Mouse (Mus musculus) right cerebral cortex, postnatal 14 days (tissue): ENCODE measurements around the gene Gm28043.

Source experiments
- DNase-seq: peaks from one replicate; pipeline ENCODE4 v3.0.0; 2022

The Gm28043 gene

DNA sequence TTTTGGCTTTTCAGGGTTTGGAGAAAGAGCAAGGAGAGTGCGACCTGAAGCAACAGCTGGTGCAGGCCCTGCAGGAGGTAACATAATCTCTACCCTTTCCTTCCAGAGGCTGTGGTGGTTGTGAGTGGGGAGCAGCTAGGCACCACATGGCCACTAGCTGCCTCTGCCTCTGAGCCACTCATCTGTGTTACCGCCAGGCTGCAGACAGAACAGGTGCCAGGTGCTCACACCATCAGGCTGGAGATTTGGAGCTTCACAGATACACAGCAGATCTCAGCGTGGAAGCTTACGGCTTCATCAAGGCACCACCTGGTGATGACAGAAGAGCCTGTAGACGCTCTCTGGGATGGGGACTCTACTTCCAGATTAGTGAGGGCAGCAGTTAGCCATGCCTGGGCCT, 14.3 kb downstream of the Gm28043 start:
- DNase-seq = no peak

DNA sequence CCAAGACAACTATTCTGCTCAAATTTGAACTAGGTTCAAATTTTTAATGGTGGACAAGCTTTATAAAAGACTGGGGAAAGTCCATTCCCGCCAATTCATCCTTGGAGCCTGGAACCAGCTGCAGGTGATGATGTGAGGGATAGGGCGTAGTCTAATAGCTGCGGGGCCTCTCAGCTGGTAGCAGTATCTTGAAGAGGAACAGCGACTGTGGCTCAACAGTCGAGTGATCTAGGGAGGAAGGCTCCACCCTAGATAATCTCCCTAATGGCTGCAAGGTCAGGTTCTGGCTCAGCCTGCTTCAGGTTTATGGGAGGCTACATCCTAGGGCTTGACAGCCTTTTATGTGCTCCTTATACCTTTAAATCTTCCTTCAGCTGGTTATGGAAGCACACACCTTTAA, 14.9 kb downstream of the Gm28043 start:
- DNase-seq = no peak

DNA sequence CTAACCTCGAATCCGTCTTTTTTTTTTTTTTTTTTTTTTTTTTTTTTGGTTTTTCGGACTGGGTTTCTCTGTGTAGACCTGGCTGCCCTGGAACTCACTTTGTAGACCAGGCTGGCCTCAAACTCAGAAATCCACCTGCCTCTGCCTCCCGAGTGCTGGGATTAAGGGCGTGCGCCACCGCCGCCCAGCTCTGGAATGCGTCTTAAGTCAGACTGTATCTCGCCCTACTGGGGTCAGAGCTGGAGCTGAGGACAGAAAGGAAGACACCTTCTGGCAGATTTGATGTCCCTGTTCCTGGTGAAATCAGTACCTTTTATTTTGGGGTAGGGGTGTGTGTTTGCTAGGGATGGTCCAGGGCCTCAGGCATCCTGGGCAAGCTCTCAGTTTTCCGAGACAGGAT, 17.6 kb downstream of the Gm28043 start:
- no peak for DNase-seq

DNA sequence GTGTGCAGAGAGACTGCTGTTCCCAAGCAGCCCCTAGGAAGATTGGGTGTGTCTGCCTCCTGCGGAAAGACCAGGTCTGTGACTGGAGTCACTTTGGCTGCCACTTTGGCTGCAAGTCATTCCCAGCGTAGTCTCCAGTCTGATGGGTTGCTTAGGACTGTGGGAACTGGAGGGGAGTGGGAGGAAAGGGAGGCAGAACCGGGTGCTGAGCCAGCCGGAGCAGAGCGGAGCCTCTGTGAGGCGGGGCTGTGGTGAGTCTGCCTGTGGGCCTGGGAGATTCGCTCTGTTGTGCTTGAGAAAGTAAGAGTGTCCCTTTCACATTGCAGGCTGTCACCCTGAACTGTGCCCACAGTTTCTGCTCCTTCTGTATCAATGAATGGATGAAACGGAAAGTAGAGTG, 20.8 kb downstream of the Gm28043 start:
- no peak for DNase-seq

DNA sequence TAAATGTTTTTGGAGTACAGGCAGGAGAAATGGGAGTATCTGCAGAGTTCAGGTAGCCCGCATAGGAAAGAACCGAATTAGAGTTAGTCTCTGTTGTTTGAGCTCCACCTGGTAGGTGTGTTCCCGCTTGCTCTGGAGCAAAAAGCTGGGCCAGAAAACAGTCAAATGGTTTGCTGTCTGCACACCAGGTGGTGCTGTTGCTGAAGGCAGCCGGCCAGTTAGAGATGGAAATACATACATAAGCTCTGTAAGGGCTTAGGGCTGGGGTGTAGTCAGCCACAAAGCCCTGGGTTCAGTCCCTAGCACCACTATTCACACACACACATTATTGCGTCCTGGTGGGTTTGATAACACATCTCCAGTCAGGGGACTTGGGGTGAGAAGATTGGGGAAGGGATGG, 21.4 kb downstream of the Gm28043 start:
- peak; percentile 54 for DNase-seq

DNA sequence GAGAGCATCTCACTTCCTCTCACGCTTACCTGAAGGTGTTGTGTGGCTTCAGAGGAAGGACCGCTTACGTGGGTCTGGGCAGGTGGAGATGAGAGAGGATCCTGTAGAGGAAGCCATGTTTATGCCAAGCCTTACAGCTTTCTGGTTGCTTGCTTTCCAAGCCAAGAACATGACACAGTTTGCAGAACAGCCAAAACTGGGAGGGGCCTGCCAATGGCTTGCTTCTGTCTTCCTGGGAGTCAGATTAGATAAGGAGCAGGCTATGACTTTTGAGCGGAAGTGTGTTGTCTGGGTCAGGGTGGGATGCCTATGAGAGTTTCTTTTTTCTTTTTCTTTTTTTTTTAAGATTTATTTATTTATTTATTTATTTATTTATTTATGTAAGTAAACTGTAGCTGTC, 22.7 kb downstream of the Gm28043 start:
- no peak for DNase-seq

DNA sequence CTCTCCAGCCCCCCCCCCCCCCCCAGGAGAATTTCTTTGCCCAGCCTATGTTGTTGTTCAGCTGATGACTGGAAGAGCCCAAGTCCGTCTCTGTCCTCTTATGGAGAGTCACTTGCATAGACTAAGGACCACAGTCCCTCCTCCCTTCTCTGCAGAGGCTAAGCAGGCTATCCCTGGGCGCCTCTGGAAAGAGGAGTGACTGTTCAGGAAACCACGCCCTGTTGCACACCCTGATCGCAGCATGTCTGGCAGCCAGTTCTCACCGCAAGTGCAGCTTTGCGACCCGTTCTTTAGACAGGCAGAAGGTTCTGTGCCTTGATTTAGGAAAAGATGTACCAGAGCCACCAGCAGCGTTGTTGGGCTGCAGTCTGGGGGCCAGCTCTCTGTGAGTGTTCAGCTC, 23.2 kb downstream of the Gm28043 start:
- no peak for DNase-seq

DNA sequence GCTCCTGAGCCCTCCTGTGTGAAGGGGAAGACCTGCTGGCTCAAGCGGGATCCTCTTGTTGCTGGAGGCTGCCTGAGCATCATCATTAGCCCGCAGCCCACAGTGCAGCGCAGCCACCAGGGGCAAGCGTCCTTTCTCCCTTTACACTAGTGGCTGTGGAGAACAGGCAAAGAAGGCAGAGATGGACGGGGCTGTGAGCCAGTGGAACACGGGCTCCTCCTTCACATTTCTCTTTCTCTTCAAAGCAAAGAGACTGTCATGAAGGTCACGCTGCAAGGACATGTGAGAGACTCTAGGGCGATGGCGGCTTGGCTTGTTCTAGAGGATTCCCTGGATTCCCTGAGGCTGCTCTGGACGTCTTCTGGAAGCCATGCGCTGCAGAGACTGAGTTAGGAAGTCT, 26.3 kb downstream of the Gm28043 start:
- DNase-seq = no peak

DNA sequence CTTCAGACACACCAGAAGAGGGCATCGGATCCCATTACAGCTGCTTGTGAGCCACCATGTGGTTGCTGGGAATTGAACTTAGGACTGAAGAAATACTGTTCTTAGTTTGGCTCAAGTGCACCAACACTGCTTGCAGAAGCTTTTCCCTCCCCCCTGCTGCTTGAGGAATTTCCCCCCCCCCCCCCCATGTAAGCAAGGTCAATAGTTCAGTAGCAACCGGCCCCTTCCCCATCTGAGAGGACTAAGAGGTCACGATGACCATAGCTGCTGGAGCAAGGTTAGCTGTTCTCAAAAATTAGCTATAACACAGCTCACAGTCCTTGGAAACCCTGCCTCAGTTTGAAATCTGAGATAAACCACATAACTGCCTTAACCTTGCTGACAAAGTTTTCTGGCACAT, 27.5 kb downstream of the Gm28043 start:
- no peak for DNase-seq

DNA sequence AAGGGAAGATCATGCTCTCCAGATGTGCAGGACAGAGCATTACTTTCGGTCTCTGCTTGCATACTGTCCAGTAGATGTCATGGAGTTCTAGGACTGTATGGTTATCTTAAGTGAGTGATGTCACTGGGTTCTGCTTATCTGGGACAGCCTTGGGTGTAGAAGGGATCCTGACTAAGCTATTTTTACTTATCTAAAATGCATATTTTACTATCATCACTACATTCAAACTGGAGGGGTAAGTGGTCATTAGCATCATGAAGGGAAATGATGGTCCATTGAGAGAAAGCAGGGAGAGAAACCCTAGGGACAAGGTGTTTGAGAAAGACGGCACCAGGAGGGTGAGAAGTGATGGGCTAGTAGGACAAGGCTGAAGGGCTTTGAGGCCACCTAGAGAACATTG, 43.6 kb downstream of the Gm28043 start:
- no peak for DNase-seq

DNA sequence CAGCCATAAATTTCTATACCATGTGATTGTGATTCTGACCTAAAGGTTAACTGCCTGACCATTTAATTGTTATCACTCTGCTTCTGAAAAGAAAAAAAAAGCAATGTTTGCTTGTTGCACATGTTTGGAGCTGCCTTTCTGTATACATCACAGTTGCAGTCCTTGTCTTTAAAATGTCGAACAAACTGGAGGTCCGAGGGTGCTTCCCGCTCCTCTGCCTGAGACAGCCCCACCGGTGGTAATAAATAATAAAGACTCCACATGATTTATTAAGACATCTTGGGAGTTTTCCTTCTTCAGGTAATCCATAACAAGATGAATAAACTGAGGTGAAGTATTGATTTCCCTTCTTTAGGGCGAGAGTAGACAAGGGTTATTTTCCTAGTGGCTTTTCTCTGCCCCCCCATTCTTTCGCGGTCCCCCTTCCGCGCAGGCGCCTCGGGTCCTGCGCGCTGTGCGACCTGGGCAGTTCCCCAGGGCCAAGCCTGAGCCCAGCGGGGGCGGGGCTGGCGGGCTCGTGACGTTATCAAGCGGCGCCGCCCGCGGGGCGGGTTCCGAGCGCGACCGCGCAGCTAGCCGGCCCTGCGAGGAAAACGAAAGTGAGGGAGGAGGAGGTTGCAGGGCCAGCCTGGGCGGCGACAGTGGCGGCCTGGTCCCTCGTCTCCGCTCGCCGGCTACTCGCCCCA, 45.5 kb downstream of the Gm28043 start, which contains the start of gene Cmtr1:
Gene Cmtr1 (plus strand): TSS at position 520 of the 686 bp plus-strand sequence.
- peak; percentile 94 for DNase-seq

DNA sequence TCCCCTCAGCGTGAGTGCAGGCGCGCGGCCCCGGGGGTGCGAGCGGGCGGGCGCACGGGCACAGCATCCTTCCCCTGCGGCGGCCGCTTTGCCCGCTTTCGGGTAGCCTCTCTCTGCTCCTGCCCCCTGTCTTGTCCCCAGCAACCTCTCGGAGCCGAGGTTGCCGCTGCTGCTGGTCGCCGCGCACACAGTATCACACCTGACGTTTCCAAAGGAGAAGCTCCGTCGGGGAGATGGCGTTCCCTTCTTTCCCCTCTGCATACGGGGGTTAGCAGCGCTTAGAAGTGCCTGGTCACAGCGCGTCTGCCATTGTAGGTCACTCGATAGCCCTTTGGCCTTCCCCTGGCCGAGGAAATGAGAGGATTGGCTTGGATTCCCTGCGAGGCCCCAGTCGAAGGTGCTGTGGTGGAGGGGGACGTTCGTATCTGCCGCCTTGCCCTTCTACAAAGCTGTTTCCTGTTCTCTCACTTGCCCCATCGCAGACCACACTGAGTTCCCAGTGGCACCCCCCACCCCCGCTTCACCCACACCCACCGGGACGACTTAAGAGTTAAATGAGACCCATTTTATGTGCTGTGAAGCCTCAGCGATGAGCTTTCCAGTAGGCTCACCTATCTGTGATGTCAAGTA, 46.2 kb downstream of the Gm28043 start:
- DNase-seq = peak; percentile 23

DNA sequence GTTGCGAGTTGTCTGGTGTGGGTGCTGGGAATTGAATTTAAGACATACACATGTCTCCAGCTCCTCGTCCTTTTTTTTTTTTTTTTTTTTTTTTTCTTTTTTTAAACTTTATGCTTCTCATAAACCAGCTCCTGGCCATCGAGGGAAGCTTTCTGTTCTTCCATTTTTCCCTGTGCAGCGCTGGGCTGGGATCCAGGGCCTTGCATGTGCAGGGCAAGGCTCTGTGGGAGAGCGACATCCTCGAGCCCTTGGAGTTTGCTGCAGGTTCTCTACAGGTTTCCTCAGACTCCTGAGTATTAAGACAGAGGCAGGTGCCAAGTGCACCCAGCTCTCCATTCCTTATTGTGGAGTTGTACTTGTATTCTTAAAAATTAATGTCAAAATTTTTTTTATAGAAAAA, 47.5 kb downstream of the Gm28043 start:
- DNase-seq = no peak

DNA sequence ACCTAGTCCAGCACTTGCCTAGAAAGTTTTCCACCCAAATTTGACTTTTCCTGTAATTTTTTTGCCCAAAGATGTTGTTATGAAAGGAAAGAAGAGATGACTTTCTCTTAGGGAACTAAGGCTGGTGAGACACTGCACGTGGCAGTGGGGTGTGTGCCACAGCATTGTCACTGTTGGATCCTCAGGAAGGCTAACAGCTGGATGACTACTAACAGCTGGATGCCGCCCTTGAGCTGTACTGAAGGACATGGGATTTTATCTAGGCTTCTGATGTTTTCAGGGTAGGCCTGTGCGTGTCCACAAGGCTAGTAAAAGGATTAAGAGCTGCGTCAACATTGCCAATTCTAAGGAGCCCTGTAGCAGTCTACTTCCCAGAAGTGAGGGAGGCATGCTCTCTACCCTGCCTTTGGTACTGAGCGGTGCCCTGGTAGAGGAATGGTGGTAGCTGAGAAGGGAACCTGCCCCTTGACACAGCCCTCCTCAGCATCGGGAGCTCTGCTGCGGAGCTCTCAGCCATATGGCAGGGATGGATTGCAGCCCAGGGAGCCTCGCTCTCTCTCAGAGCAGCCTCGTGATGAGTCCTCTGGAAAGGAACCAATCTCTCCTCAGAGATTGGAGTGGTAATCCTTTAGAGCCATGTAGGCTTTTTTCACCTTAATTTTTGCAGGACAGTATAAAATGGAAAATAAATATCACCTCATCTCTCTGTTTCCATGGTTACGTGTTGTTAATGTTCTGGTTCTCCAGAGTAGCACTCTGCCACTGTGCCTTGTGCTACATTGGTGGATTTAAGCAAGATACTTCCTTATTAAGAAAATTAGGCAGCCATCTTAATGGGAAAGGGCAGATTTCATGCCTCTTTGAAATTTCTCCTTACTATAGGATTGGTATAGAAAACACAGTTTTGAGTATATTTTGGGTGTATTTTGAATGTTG, 53.6 kb downstream of the Gm28043 start:
- peak; percentile 35 for DNase-seq

DNA sequence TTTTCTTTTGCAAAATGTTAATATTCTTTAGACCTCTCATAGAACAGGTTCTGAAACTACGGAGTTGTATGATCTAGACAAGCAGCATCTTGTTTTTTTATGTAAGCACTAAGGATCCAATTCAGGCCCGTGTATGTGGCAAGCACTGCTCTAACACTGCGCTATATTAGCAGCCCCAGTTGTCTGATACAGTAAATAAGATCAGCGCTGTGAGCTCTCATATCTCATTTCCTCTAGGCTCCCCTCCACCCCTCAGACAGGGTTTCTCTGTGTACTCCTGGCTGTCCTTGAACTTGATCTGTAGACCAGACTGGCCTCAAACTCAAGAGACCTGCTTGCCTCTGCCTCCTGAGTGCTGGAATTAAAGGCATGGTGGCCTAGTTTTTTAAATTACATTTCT, 54.4 kb downstream of the Gm28043 start:
- DNase-seq = no peak

DNA sequence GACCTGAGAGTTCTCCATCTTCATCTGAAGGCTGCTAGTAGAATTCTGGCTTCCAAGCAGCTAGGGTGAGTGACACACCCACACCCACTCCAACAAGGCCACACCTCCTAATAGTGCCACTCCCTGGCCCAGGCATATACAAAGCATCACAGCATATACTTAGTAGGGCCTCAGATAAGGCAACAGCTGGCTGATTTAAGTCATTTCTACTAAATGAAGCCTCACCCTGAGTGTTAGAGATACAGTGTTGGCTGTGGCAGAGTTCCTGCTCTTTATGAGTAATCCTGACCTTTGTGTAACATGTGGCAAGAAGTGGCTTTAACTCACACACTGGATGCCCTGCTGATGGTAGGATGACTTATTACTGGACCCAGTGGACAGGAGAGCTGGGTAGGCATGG, 55.3 kb downstream of the Gm28043 start:
- DNase-seq = no peak

DNA sequence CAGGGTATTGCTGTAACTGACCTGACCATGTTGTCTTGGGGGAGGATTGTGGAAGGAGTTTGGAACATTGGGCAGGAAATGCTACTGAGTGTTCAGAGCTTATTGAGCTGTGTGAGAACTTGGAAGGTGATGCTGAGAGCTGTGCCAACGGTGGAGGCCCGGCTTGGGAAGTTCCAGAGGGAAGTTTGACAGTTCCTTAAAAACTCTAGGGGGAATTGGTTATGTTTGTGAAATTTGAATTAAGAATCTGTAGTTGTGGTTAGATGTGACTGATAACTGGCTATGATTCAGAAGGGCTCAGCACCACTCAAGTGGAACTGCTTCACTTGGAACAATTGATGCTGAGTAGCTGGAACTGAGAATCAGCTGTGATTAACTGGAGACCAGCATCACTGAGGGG, 56.3 kb downstream of the Gm28043 start:
- no peak for DNase-seq

DNA sequence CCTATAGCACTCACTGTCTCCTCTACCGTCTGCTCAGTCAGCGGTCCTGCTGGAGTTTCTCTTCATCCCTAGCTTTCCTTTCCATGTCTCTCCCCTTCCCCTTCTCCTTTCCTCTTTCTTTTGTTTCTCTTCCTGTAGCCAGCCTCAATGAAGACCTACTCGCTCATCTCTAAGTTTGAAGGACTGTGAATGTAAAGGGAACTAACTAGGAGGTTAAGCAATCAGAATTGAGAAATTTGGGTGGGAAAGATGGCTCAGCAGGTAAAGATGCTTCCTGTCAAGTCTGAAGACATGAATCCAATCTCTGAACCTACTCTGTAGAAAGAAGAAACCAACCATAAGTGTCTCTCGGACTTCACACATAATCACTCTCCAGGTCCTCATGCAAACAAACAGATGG, 58.6 kb downstream of the Gm28043 start:
- DNase-seq = no peak

DNA sequence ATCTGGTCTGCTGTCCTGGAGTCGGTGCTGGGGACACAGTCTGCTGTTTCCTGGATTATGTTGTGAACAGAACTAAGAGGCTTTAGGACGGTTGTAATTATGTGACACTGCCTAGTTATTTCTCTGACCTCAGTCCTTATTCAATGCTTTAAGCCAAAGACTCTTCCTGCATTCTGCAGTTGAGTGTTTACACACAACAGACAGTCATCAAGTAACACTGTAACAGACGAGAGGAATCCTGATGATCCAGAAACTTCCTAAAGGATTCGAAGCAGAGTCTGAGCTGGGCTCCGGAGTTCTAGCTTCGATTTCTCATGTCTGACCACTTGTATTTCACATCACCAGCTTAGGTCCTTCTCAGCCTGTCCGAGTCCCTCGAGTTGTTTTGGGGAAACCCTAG, 63.9 kb downstream of the Gm28043 start:
- DNase-seq = no peak

DNA sequence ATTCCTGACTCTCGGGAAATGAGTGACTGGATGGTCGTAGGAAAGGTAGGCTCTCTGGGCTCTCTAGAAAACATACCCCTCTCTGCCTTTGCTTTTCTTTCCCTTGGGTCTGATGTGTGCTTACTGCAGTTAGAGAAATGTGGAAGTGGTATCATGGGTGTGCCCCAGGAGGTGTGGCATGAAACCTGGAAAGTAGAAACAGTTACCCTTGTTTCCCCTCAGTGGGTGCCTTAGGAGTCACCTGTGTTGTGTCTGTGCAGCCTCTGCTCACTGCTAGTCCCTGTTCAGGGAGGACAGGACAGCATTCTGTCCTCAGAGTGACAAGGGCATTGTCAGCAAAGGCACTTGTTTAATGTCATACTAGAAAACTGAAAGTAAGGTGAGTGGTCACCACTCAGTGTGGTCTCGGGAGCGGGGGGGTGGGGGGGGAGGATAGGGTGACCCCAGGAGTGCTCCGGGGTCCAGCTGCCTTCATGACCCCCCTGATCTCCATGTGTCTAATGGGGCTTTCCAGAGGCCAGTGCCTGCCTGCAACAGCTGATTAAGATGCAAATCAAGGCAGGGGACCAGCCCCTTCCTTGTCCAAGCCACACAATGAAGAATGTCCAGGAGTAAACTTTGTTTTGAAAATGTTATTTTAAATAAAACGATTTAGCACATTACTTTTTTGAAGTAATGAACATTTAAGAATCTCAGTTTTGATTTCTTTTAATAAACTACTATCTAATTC, 64.5 kb downstream of the Gm28043 start:
- no peak for DNase-seq

DNA sequence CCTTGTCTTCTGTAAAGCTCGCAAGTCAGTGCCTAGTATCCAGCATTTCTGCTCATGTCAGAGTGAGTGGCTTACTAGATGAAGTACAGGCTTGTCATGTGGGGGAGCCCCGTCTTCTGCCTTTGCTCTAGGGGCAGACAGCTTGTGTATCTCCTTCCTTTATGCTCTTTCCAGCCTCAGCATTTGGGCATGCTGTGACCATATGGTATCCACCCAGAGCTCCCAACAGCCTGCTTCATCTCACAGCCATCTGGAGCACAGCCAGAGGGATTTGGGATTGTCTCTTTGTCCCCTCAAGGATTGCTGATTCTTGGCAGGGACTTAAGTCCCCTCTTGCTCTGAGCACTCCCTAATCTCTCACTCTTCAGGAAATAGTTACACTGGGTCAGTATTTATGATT, 65.5 kb downstream of the Gm28043 start:
- DNase-seq = peak; percentile 26

DNA sequence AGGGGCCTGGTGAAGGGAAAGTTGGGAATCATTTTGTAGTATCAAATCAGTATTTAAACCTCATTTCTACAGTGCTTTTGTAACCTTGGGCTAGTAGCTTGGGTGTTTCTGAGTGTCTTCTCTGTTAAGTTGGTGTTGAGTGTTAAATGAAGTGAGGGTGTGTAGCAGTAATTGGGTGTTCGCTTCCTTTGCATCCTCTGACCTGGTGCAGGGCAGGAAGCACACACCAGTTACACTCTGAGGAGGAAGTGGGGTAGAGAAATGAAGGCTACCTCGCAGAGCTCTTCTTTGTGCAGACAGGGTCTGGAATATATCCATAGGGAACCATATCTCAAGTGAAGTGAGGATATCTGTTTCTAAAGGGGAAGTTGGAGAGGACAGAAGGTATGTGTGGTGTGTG, 66.2 kb downstream of the Gm28043 start:
- DNase-seq = no peak

DNA sequence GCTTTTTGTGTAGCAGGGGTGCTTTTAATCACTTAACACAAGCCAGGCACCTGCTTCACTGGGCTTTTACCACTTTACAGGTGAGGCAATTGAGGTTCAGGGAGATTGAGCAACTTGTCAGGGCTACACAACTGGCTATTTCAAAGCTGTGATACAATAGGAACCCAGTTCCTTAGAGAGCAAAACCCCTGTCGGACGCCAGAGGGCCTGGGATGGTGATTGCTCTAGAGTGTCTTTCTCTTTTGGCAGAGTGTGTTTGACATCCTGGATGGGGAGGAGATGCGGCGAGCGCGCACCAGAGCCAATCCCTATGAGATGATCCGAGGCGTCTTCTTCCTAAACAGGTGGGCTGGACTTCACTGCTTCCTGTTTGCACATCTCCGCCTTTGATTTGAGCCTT, 67.0 kb downstream of the Gm28043 start:
- DNase-seq = no peak
